Mouse (Mus musculus): ENCODE results near the gene Gm42420. TPM values are rescaled to one million over a fixed set of nuclear protein-coding genes. Genes with fewer than 3 reads are reported as not detected.
A peak's percentile ranks its signal among the peaks of the same experiment; 100 is the strongest.

Gene Gm42420
- polyA plus RNA-seq (2015; fragmentation: Nextera tagmentation; extraction: Ambion mirVana) = 2.3 and 2.7 TPM in 2 replicates

DNA sequence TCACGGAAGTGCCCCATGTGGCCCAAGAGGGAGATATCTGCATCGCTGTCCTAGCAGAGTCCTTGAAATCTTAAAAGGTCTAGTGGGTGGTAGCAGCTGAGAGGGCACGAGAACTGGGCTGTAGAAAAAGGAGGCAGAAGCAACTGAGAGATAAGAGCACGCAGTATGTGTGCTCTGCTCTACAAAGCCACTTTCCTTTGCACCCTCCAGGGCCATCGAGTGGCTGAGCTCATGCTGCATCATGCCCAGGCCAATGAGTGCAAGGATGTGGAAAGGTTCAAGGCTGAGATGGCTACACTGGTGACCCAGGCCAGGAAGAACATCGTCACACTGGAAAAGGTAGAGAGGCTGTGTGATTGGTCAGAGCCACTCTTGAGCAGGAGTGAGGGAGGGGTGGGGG is at the start of gene Gm42420:
Gene Gm42420 (plus strand): TSS at position 237 of the 400 bp plus-strand sequence.
- DNase-seq (ENCODE audit: low spot score) = no peak

GRCm38 (mm10) chr6:39536621-39537020 is 48.9 kb upstream of the Gm42420 start:
- no peak for DNase-seq (ENCODE audit: low spot score)

DNA sequence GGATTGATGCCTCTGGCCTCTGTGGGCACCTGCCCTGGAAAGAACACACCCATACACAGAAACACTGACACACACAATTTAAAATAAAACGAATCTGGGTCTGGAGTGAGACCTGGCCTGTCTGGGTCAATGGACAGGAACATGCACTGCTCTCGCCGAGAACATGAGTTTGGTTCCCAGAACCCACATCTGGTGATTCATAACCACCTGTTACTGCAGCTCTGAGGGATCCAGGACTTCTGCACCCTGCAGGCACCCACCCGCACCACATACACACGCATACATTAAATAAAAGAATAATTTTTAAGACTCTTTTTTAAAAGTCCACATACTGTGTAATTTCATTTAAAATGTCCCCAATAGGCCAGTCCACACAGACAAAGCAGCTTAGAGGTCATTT is 48.3 kb upstream of the Gm42420 start:
- DNase-seq (ENCODE audit: low spot score) = no peak

DNA sequence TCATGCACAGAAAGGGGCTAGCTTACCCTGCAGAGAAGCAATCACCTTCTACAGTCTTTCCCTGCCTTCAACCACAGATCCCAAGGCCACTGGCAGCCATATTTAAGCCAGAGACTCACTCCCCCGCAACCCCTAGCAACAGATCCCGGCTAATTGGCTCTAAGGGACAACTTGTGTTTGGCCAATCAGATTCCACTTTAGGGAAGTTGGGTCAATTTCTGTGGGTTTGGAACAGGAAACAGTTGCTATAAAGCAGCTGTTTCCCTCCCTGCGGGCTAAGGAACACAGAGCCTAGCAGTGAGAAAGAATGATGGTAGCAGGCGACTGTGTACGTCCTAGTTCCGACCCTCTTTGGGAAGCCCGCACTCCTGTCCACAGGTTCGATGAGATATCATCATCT is 47.3 kb upstream of the Gm42420 start:
- peak; percentile 9 for DNase-seq (ENCODE audit: low spot score)

GRCm38 (mm10) chr6:39539679-39540155 is 45.8 kb upstream of the Gm42420 start:
- peak; percentile 24 for DNase-seq (ENCODE audit: low spot score)

GRCm38 (mm10) chr6:39540563-39540962 is 45.0 kb upstream of the Gm42420 start:
- DNase-seq (ENCODE audit: low spot score) = no peak

GRCm38 (mm10) chr6:39542631-39543597 is 42.6 kb upstream of the Gm42420 start:
- no peak for DNase-seq (ENCODE audit: low spot score)

DNA sequence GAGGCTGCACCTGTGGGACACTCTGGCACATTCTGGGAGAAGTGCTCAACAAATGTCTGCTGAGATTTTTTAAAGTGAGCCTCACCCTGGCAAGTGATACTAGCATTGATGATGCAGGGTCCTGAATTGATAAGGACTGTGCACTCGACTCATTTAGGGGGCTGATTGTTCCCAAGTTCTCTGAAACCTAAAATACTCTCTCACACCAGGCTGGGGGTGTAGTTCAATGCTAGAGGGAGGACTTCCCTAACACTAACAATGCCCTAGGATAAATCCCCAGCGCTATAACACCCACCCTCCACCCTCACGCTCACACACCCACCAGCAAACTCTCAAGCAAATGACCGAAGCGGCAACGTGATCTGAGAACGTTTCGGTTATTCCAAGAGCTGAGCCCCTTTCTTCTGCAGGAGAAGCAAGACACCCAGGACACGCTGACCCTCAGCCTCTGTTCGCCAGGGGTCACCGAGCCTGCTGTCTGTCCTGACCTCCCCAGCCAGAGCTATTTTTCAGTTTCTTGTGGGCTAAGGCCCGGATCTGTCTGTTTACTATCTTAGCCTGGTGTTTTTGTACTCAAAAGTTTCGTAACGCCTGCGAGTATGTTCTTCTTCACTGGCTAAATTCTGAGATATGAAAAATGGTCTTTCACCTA is 41.7 kb upstream of the Gm42420 start:
- no peak for DNase-seq (ENCODE audit: low spot score)

DNA sequence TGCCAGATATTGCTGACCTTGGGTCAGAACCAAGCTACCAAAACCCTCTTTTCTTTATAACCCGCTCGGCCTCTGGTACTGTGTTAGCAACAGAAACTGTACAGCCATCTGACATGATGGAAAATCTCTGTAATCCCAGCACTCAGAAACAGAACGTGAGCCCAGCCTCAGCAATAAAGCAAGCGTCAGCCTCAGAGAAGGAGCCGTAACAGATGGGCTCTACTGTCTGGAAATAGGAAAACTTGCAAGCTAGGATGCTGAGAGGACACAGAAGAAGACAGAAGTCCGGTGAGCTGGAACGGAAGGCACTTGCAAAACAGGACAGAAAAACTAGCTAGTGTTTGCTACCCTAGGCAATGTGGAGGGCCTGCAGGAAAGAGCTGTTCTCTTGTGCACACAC is 40.1 kb upstream of the Gm42420 start:
- no peak for DNase-seq (ENCODE audit: low spot score)

GRCm38 (mm10) chr6:39548030-39548429 is 37.5 kb upstream of the Gm42420 start:
- DNase-seq (ENCODE audit: low spot score) = no peak

- DNase-seq (ENCODE audit: low spot score) = no peak
Observed at GRCm38 (mm10) chr6:39551981-39552636, 33.4 kb upstream of the Gm42420 start.

- DNase-seq (ENCODE audit: low spot score) = no peak
Observed at GRCm38 (mm10) chr6:39554888-39555647, 30.5 kb upstream of the Gm42420 start.

GRCm38 (mm10) chr6:39555648-39555945 is 30.0 kb upstream of the Gm42420 start:
- no peak for DNase-seq (ENCODE audit: low spot score)

DNA sequence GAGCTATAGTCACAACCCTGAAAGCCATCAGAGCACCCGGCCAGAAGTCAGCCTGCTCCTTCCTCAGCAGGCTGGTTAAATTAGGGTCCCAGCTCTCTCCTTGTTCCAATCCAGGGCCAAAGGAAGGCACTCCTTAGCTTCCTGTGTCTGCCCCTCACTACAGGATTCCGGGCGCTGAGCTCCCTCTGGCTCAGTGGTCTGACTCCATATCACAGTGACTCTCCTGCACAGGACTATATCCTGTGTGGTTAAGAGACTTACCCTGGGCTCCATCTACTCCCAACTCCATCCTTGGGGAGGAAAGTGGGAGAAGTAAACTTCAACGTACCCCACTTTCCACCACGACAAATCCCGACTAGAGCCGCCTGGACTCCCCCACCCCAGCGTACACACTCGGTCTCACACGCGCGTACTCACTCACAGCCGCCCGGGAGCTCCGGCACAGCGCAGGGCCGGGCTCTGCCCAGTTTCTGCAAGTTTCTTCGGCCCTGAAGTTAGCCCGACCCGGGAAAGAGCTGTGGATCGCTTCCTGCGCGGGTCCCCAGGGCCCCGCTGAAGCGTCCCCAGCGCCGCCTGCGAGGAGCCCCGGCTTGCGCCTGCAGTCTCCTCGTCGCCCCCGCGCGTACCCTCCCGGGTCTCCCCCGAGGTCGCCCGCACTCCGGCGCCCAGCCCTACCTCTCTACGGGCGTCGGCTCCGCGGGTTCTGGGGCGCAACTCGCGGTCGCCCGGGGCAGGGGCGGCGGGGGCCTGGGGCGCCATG is 28.5 kb upstream of the Gm42420 start:
- DNase-seq (ENCODE audit: low spot score) = no peak

DNA sequence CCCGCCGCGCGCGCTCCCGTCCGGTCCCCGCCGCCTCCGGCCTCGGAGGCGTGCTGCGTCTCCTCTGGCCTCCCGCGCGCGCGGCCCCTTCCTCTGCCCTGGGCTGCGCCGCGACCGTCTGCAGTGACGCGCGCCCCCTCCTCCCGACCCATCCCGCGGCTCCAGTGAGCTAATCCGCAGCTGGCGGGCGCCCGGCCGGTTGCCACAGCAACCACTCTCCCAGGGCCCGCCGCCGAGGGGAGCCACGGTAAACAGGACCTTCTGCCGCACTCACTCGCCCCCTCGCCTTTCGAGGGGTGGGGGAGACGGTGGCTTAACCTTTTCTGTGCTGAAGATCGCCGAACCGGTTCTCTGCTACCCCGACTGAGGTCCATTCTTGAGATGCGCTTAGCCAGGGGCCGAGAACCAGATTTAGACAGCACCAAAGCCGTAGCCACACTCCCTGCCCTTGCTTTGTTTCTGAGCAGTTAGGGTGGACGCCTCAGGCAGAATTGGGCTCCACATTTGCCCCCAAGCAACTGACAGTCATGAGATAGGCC is 27.8 kb upstream of the Gm42420 start, which contains the start of gene Dennd2a:
Gene Dennd2a (minus strand): TSS at position 145 of the 539 bp plus-strand sequence.
- no peak for DNase-seq (ENCODE audit: low spot score)

DNA sequence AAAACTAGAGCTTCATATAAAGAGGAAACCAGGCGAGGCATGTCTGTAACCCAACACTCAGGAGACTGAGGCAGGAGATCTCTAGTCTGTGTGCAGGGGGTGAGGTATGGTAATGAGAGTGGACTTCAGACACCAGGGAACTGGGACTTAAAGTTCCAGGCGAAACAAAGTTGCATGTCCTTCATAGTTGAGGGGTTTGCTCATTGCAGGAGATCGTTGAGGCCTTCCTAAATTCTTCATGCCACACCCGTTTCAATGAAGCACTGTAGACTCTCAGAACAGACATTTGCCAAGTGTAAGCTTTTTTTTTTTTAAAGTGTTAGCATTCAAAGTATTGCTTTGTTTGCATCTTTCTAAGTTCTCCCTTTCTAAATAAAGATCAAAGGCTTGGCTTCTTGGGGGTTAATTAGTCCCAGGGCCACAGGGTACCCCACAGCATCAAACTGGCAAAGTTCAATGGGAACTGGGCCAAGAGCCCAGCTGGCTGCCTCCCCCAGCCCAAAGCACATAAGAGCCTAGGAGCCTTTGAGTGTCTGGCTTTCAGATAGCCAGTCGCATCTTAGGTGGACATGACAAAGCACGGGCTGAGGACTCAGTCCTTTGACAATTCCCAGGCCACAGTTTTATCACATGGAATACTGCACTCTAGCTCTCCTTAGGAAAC is 26.1 kb upstream of the Gm42420 start:
- no peak for DNase-seq (ENCODE audit: low spot score)

GRCm38 (mm10) chr6:39562166-39563015 is 23.2 kb upstream of the Gm42420 start:
- peak; percentile 84 for DNase-seq (ENCODE audit: low spot score)

- peak; percentile 43 for DNase-seq (ENCODE audit: low spot score)
Observed at GRCm38 (mm10) chr6:39567528-39567927, 18.0 kb upstream of the Gm42420 start.

DNA sequence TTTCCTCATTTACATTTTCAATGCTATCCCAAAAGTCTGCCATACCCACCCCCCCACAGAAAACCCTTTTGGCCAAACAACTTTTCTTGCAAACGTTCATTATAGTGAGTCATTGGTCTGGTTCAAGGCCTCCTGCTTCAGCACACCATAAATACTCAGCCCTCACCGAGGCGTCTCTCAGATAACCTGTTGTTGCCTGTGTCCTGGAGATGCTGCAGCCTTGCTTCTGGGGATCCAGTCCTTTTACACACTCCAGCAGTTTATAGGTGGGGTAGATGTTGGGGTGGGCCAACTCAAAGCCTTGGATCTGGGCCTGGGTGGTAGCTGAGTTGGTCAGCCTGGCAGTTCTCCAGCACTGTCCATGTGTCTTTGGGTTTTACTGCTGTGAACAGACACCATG is 15.1 kb upstream of the Gm42420 start:
- DNase-seq (ENCODE audit: low spot score) = no peak
